Mouse (Mus musculus) ES-Bruce4 (cell line): Measurements from ENCODE around the gene Ntrk3.

Experiments used
- CTCF ChIP-seq: IDR thresholded peaks from one replicate; pipeline ENCODE4 v1.8.1; 2011; ENCODE audit warnings: low read depth, low read length
- EP300 ChIP-seq: IDR thresholded peaks from 2 replicates; pipeline ENCODE4 v1.6.1; 2011; ENCODE audit warnings: low read depth, low read length; ENCODE audit not compliant: insufficient read depth
- POLR2A ChIP-seq: IDR thresholded peaks from one replicate; pipeline ENCODE4 v1.8.1; 2011; ENCODE audit warnings: low read length; ENCODE audit not compliant: insufficient read depth

GRCm38 (mm10) chr7:78305770-78306169, 432.0 kb downstream of the Ntrk3 start:
- no peak for TF ChIP-seq CTCF
- no peak for TF ChIP-seq EP300
- TF ChIP-seq POLR2A: no peak
